Mouse (Mus musculus) neural tube, embryonic 14.5 days (tissue): Measurements from ENCODE around the gene Tardbp. TPM values are rescaled to one million over a fixed set of nuclear protein-coding genes. Genes with fewer than 3 reads are reported as not detected.

Source experiments
- ATAC-seq: fragments of 200-750 bp; cut with Nextera tagmentation; 2 replicates; pipeline ENCODE4 v1.8.0; 2017; ENCODE audit warnings: low read depth, mild to moderate bottlenecking, moderate TSS enrichment, moderate library complexity
- H3K27ac ChIP-seq: fragments of 300-500 bp; sonication (generic); 2 replicates; pipeline ENCODE4 v1.5.1; 2014; ENCODE audit warnings: low read depth, mild to moderate bottlenecking, control low read depth, low read length, moderate library complexity, mixed read lengths
- H3K27me3 ChIP-seq: fragments of 300-500 bp; sonication (generic); 2 replicates; pipeline ENCODE4 v1.6.1; 2014; ENCODE audit warnings: low read length; ENCODE audit not compliant: control insufficient read depth, insufficient read depth
- H3K36me3 ChIP-seq: fragments of 300-500 bp; sonication (generic); 2 replicates; pipeline ENCODE4 v1.6.1; 2014; ENCODE audit warnings: low read length, mixed read lengths; ENCODE audit not compliant: control insufficient read depth, insufficient read depth
- H3K4me1 ChIP-seq: fragments of 300-500 bp; sonication (generic); 2 replicates; pipeline ENCODE4 v1.6.1; 2014; ENCODE audit warnings: low read length; ENCODE audit not compliant: control insufficient read depth, insufficient read depth
- H3K4me2 ChIP-seq: fragments of 300-500 bp; sonication (generic); 2 replicates; pipeline ENCODE4 v1.6.1; 2014; ENCODE audit warnings: mild to moderate bottlenecking, low read depth, low read length, control low read depth
- H3K4me3 ChIP-seq: fragments of 300-500 bp; sonication (generic); 2 replicates; pipeline ENCODE4 v1.5.1; 2014; ENCODE audit warnings: low read depth, low read length, control low read depth, mixed read lengths
- H3K9ac ChIP-seq: fragments of 300-500 bp; sonication (generic); replicated peaks from 2 replicates; pipeline ENCODE4 v1.6.1; 2014; ENCODE audit warnings: low read depth, mild to moderate bottlenecking, control low read depth, low read length, mixed read lengths
- H3K9me3 ChIP-seq: fragments of 300-500 bp; sonication (generic); 2 replicates; pipeline ENCODE4 v1.6.1; 2016; ENCODE audit warnings: low read length; ENCODE audit not compliant: control insufficient read depth
- WGBS: fragments of 180-500 bp; shearing (Covaris S2); extraction: QIAGEN DNeasy Blood & Tissue Kit; methylation state at CpG from one replicate; pipeline ENCODE4 v1.1.7; 2014; 5-methylcytosine and 5-hydroxymethylcytosine counted together
- polyA plus RNA-seq: library from polyadenylated mRNA; unstranded; fragments of >200 nt; fragmentation: Nextera tagmentation; extraction: Ambion mirVana; gene quantifications from 2 replicates; pipeline ENCODE4 v1.2.1, GENCODE M21; 2014

Tardbp gene
- 78.3 and 85.0 TPM in 2 replicates for polyA plus RNA-seq

DNA sequence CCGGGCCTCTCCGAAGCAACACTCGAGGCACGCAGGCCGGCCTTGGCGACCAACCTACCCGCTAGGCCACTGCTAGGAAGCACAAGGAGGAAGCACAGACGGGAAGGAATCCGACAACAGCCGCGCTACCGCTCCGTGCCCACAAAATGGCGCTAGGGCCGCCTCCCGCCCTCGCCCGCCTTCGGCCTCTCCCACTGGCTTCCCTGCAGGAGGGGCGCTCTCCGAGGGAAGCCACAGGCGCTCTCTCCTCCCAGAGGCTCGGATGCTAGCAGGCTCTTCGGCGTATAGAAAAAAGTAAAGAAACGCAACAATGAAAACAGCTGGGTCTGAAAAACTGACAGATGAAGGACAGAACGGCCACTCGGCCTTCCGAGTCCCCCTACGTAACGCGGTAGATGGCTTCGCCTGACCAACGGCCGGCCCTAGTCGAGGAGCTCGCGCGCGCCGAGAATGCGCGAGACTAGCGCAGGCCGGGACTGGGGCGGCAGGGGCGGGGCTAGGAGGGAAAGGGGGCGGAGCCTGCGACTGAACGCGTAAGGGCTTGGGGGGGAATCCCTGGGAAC lies at the start of gene Tardbp:
Gene Tardbp, minus strand, starts transcription at position 397 of the 563 bp plus-strand sequence.
- no peaks in the 10 kb centered on the region for H3K9me3 ChIP-seq
- peak within 1 kb of the TSS; percentile 99 for H3K9ac ChIP-seq
- H3K4me2 ChIP-seq: peak within 1 kb of the TSS; percentile 97
- H3K27me3 ChIP-seq: no peaks in the 10 kb centered on the region
- peak within 1 kb of the TSS; percentile 97 for H3K4me3 ChIP-seq
- H3K4me1 ChIP-seq: peaks cover 7% of the 10 kb centered on the region; the same call in 1 of the 2 replicates
- ATAC-seq: peak; percentile 98
- peak within 1 kb of the TSS; percentile 97 for H3K27ac ChIP-seq
- H3K36me3 ChIP-seq: peaks cover 23% of the 10 kb centered on the region
- whole genome bisulfite sequencing: under 1% methylated on average over 51 of the region's 51 CpGs

DNA sequence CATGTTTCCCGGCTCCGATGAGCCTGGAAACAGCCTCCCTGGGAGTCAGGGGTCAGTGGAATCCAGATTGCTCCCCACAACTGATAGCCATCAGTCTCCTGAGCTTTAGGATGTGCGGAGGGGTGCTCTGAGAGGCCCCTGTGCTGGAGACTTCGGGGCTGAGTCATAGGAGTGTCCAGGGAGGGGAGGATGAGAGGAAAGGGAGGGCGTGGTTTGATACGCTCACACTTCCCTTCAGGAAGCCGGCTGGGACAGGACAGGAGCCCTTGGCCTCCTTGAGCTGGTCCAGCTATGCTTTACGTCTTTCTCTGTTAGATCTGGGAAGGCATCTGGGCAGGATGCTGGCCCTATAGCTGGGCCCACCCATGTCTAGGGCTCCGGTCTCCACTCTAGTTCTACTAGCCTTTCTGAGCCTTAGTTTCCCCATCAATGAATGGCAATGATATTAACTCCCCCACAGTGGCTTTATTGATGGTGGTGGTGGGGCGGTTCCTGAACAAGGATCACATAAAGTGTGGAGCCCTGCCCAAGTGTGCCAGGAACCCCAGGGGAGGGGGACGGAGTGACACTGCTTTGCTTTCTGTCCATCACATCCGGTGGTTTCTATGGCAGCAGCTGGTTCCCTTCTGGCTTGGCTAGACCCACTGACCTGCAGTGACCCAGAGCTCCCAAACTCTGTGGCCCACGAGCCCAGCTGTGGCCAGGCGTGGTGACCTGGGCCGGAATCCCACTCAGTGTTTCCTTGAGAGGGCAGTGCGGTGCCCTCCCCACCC lies 49.6 kb upstream of the Tardbp start:
- Histone ChIP-seq H3K4me2 (no peak overlapping the region), H3K4me3 (no peak overlapping the region), H3K9ac (no peak overlapping the region), H3K4me1 (peaks cover 3% of the 10 kb centered on the region; the same call in 1 of the 2 replicates), H3K9me3 (no peaks in the 10 kb centered on the region), H3K36me3 (no peaks in the 10 kb centered on the region), H3K27ac (no peak overlapping the region), H3K27me3 (no peaks in the 10 kb centered on the region)
- 43% methylated on average over 15 of the region's 16 CpGs for WGBS
- peak; percentile 38; the same call in 1 of the 2 replicates for ATAC-seq

DNA sequence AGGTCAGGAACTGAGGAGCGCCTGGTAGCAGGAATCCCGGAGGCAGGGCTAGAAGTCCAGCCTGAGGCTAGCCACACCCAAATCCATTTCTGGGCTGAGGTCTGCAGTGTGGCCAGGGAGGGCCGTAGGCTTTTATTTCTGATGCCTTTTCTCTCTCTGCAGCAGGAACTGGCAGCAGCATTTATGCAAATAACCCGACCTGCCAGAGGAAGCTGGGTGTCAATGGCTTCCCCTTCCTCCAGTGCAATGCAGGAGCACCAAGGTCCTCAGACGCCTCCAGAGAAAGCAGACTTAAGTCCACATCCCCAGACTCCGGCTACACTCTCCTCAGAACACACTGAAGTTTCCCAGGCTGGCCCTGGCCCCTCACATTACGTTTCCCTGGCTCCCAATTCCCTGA lies 48.2 kb upstream of the Tardbp start:
- H3K9ac ChIP-seq: no peak overlapping the region
- no peak overlapping the region for H3K4me2 ChIP-seq
- no peaks in the 10 kb centered on the region for H3K36me3 ChIP-seq
- no peak overlapping the region for H3K27ac ChIP-seq
- H3K27me3 ChIP-seq: no peaks in the 10 kb centered on the region
- H3K4me3 ChIP-seq: no peak overlapping the region
- no peaks in the 10 kb centered on the region for H3K9me3 ChIP-seq
- H3K4me1 ChIP-seq: peaks cover 3% of the 10 kb centered on the region; the same call in 1 of the 2 replicates
- 37% methylated on average over 7 of the region's 7 CpGs for WGBS
- no peak for ATAC-seq

DNA sequence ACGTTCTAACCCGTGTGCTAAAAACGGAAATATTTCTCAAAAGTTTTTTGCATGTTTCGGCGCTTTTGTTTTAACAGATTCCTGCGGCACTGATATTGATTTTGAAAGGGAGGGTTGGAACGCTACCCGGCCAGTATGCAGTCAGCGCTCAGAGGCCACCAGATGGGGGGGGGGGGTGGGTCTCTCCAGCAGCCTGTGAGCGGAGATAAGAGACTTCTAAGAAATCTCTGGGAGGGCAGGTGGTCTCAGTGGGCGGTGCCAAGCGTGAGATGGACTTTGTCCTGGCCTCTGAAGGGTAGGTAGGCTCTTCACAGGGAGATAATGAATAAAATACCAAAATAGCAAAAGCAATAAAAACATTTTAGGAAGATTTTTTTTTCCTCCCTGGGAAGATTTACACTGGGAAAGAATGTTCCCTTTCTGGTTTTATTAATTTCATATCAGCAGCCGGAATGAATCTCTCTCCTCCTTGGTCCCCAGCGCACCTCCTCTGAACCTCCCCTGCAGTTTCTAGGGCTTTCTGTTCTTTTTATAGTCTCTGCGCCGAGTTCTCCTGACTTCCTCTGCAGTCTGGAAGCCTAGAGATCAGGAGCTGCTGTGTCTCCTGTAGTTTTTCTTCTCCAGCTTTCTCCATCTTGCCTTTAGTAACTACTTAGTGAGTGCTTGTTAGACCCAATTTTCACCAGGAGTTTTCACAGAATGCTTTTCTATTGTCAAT lies 44.6 kb upstream of the Tardbp start:
- H3K9ac ChIP-seq: no peak overlapping the region
- no peaks in the 10 kb centered on the region for H3K27me3 ChIP-seq
- no peaks in the 10 kb centered on the region for H3K9me3 ChIP-seq
- WGBS: 62% methylated on average over 16 of the region's 16 CpGs
- H3K4me1 ChIP-seq: no peaks in the 10 kb centered on the region
- no peak for ATAC-seq
- no peak overlapping the region for H3K4me2 ChIP-seq
- H3K27ac ChIP-seq: no peak overlapping the region
- no peaks in the 10 kb centered on the region for H3K36me3 ChIP-seq
- no peak overlapping the region for H3K4me3 ChIP-seq

DNA sequence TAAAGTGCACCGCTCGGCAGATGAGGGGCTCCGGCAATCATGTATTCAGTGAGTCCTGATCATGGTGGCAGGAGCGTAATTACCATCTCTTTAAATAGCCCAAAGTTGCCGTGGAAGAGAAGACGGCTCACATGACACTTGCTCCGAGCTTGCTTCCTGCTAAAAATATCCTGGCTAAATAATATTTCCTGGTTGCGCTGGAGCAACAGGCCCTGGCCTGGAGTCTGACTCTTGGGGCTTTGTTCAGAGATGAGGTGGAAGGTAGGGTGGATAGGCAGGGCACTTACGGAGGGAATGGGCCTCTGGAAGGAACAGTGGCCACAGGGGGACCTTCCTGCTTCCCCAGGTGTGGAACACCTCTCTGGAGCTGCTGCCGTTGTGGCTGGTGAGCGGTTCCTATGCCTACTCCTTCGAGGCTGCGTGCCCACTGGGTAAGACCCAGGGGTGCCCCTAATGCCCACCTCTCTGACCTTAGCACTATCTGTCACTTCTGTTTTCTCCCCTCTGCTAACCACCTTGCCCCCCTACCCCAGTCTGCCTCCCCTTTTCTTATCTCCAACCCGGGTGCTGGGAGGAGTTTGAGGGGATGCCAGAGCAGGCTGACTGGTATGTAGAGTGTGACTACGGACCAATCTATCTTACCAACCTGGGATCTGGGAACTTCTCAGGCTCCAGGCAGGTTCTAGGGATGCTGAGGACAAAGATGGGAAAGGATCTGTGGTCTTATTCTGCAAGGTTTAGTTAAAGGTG lies 40.4 kb upstream of the Tardbp start:
- 86% methylated on average over 15 of the region's 15 CpGs for WGBS
- ATAC-seq: no peak
- H3K4me2 ChIP-seq: no peak overlapping the region

DNA sequence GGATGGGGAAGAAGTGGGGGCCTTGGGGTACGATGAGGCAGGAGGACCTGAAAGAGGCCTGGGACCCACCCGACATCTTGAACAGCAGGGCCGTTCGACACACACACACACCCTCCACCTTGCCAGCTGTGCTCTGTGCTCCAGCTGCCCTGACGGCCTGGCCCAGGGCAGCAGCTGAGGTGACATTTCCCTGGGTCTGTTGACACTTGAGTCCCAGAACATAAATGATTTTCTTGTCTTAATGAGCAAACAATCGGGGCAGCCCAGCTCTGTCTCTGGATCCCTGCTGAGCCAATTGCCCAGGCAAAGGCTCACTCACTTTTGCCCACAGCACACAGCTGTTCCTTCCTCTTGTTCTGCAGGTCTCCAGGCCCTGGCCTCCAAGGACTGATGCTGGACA lies 37.2 kb upstream of the Tardbp start:
- Histone ChIP-seq H3K36me3 (no peaks in the 10 kb centered on the region), H3K4me3 (no peak overlapping the region), H3K9me3 (no peaks in the 10 kb centered on the region), H3K4me2 (no peak overlapping the region), H3K9ac (no peak overlapping the region), H3K27ac (no peak overlapping the region), H3K27me3 (no peaks in the 10 kb centered on the region), H3K4me1 (peaks cover 7% of the 10 kb centered on the region)
- 26% methylated on average over 6 of the region's 6 CpGs for WGBS
- no peak for ATAC-seq

More for the DNA sequence above, 40.4 kb upstream of the Tardbp start:
- no peak overlapping the region for H3K4me3 ChIP-seq
- no peaks in the 10 kb centered on the region for H3K36me3 ChIP-seq
- H3K4me1 ChIP-seq: peaks cover 7% of the 10 kb centered on the region
- H3K9ac ChIP-seq: no peak overlapping the region
- no peaks in the 10 kb centered on the region for H3K27me3 ChIP-seq
- H3K27ac ChIP-seq: no peak overlapping the region
- no peaks in the 10 kb centered on the region for H3K9me3 ChIP-seq

DNA sequence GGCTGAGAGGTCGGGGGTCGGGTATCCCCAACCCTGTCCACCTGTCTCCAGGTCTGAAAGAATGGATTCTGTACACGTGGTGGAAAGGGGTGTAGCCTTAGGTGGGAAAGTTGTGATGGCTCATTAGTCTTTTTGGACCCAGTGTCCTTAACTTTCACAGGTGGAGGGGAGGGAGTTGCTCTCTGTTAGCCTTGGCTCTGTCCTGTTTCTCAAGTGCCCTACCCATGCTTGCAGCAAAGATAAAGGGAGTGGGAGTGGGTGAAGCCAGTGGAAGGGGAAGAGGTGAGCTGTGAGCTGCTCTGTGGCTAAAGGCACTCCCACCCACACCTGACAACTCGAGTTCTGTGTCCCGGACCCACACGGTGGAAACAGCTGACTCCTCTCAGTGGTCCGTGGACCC lies 36.5 kb upstream of the Tardbp start:
- 73% methylated on average over 7 of the region's 7 CpGs for WGBS
- no peak overlapping the region for H3K27ac ChIP-seq

DNA sequence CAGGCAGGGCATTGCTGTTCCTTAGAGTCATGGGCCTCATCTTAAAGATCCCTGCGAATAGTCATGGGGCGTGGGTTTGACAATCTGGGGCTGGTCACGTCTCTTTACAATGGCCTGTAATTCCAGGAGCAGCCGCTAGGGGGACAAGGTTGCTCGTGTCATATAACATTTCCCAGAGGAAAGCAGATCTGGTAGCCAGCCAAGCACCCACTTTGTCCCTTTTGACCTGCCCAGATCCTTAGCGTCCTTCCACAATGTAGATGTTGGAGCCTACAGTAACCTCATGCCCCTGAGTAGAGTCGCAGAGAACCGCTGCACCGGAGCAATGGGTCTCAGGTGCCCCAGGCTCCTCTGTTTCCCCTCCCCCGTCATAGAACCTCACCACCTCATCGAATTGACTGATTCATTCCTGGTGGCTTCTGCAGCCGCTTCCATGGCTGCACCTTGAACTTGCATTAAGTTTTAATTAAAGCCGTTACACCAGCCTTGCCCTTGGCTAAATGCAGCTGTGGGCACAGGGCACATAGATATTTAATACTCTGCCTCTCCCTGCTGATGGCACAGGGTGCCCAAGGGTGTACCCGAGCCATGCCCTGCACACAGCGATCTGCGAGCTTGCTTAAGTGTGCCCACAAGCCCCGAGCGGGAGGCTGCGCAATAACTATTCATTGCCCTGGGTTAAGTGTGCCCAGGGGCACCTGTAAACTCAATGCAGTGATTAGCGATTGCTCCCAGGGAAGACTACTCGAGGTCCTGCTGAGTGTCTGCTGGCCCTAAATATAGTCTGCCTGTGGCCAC lies 35.5 kb upstream of the Tardbp start:
- H3K27me3 ChIP-seq: no peaks in the 10 kb centered on the region
- no peaks in the 10 kb centered on the region for H3K36me3 ChIP-seq
- no peak overlapping the region; the same call in 1 of the 2 replicates for H3K27ac ChIP-seq
- ATAC-seq: peak; percentile 69
- WGBS: 11% methylated on average over 21 of the region's 21 CpGs
- H3K4me1 ChIP-seq: peaks cover 7% of the 10 kb centered on the region
- no peak overlapping the region for H3K4me3 ChIP-seq
- no peaks in the 10 kb centered on the region for H3K9me3 ChIP-seq
- peak overlapping the region; percentile 30 for H3K4me2 ChIP-seq
- H3K9ac ChIP-seq: no peak overlapping the region

More for the DNA sequence above, 36.5 kb upstream of the Tardbp start:
- no peak overlapping the region for H3K4me3 ChIP-seq
- no peak overlapping the region for H3K4me2 ChIP-seq
- H3K36me3 ChIP-seq: no peaks in the 10 kb centered on the region
- H3K9ac ChIP-seq: no peak overlapping the region
- no peaks in the 10 kb centered on the region for H3K9me3 ChIP-seq
- H3K4me1 ChIP-seq: peaks cover 7% of the 10 kb centered on the region
- no peaks in the 10 kb centered on the region for H3K27me3 ChIP-seq
- ATAC-seq: no peak
